Mouse (Mus musculus): ENCODE measurements around the gene Car9. TPM values are rescaled to one million over a fixed set of nuclear protein-coding genes. Genes with fewer than 3 reads are reported as not detected.
A peak's percentile ranks its signal among the peaks of the same experiment; 100 is the strongest.
"Not testable (repeated sequence)": the region's sequence is repeated elsewhere in the genome, so short reads cannot be mapped to it uniquely, and the experiment has no call there.

Gene Car9
- polyA plus RNA-seq, 1 experiment = not detected

DNA sequence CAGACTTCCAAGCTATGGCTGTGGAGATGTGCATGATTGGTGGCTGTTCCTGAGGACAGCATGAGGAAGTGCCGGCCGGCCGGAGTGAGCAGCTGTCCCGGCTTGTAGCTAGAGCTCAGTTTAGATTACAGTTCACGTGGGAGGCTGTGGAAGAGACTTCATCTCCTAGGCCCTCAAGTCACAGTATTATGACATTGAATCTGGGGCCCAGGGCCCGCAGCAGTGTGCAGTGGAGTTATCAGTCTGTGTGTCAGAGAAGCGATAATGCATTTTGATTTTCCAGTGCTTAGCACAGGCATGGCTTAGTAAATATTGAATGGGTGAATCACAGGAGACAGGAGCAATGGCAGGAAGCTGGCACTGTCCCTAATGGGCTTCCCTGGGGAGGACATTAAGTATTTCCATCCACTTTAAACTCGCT is 23.3 kb downstream of the Car9 start:
- Histone ChIP-seq H3K4me3 (ENCODE audit: insufficient read depth, low read depth, low read length) (no peak overlapping the region), H3K4me1 (ENCODE audit: control insufficient read depth, insufficient read depth, insufficient read length, low read length) (no peaks in the 10 kb centered on the region), H3K27ac (replicated peaks; ENCODE audit: low read depth, low read length) (no peak overlapping the region)

GRCm38 (mm10) chr4:43530581-43530980 is 23.8 kb downstream of the Car9 start:
- H3K27ac ChIP-seq (replicated peaks; ENCODE audit: low read depth, low read length) = no peak overlapping the region
- H3K4me3 ChIP-seq (ENCODE audit: insufficient read depth, low read depth, low read length) = no peak overlapping the region
- no peaks in the 10 kb centered on the region for H3K4me1 ChIP-seq (ENCODE audit: control insufficient read depth, insufficient read depth, insufficient read length, low read length)

DNA sequence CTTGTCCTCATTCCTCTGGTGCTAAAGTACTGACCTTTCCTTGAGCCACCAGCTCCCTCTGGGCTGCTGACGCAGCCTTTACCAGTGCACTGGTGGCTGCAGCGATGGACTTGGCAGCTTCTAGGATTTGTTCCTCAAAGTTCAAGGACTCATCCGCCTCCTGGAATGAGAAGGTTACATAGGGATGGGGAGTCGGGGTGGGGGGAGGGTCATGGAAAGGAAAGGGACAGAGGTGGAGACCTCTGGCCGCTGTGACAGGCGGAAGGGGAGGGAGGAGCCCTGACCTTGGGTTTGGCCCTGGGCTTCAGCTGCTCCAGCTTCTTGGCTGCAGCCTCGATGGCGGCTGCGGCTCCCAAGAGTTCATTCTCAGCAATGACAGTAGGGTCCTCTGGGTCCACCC is 26.5 kb downstream of the Car9 start:
- H3K4me3 ChIP-seq (ENCODE audit: insufficient read depth, low read depth, low read length) = no peak overlapping the region
- no peak overlapping the region for H3K27ac ChIP-seq (replicated peaks; ENCODE audit: low read depth, low read length)
- H3K4me1 ChIP-seq (ENCODE audit: control insufficient read depth, insufficient read depth, insufficient read length, low read length) = no peaks in the 10 kb centered on the region

GRCm38 (mm10) chr4:43535628-43536027 is 28.9 kb downstream of the Car9 start:
- Histone ChIP-seq H3K27ac (replicated peaks; ENCODE audit: low read depth, low read length) (no peak overlapping the region), H3K4me3 (ENCODE audit: insufficient read depth, low read depth, low read length) (no peak overlapping the region), H3K4me1 (ENCODE audit: control insufficient read depth, insufficient read depth, insufficient read length, low read length) (no peaks in the 10 kb centered on the region)

DNA sequence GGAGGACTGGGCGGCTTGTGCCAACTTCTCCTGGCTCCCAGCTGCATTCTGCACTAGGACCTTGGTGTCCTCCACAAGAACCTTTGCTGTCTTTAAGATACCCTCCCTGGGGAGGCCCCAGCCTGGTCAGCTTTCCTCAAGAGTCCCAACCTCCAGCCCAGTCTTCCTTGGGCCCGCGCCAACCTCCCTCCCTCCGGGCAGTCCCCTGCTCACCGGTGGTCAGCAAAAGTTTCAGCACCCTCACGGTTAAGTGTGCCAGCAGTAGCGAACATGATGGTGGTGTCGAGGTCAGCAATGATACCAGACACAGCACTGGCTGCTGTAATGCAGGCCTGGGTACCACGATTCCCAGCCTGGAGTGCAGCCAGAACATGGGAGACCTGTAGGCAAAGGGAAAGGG is 29.3 kb downstream of the Car9 start:
- H3K4me1 ChIP-seq (ENCODE audit: control insufficient read depth, insufficient read depth, insufficient read length, low read length) = no peaks in the 10 kb centered on the region
- H3K27ac ChIP-seq (replicated peaks; ENCODE audit: low read depth, low read length) = no peak overlapping the region
- H3K4me3 ChIP-seq (ENCODE audit: insufficient read depth, low read depth, low read length) = no peak overlapping the region

DNA sequence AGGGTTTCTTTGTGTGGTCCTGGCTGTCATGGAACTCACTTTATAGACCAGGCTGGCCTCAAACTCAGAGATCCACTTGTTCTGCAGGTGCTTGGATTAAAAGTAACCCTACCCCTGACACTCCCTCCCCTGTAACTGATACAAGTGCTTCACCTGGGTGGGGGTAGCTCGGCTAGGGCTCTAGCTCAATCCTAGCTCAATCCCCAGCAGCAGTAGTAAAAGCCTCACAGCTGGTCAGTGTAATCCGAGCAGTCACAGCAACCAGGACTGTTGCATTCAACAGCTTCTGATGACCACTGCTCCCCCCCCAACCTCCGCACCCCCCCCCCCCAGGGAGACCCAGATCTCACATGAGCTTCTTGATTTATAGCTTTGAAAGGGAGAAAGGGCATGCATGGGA is 35.3 kb downstream of the Car9 start:
- Histone ChIP-seq H3K4me1 (ENCODE audit: control insufficient read depth, insufficient read depth, insufficient read length, low read length) (no peaks in the 10 kb centered on the region), H3K4me3 (ENCODE audit: insufficient read depth, low read depth, low read length) (no peak overlapping the region), H3K27ac (replicated peaks; ENCODE audit: low read depth, low read length) (no peak overlapping the region)

DNA sequence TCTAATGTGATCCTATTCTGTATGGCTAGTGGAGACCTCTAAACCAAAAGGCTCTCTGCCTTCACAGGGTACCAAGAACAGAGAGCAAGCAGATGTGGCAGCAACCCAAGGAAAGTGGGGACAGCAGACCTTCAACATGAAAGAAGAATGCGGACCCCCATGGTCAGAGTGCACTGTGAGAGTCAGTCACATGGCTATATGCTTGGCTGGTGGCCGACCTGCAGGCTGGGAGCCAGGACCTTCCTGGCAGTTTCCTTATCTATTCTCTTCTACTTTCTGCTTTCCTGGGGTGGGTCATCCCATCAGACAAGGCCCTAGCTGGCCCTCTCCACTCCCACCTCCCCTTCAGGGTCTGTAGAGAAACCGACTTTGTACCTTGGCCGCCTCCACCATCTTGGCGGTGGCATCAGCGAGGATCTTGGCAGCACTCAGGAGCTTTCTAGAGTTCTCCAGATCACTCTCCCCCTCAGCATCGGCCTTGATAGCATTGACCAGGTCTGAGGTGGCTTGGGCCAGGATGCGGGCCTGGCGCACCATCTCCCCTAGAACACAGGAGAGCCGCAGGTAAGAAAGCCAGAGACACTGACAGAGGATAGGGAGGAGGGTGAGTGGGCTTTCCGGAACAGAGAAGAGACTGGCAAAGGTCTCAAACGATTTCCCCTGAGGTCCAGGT is 39.7 kb downstream of the Car9 start:
- Histone ChIP-seq H3K4me1 (ENCODE audit: control insufficient read depth, insufficient read depth, insufficient read length, low read length) (no peaks in the 10 kb centered on the region), H3K27ac (replicated peaks; ENCODE audit: low read depth, low read length) (no peak overlapping the region), H3K4me3 (ENCODE audit: insufficient read depth, low read depth, low read length) (no peak overlapping the region)

- H3K4me1 ChIP-seq (ENCODE audit: control insufficient read depth, insufficient read depth, insufficient read length, low read length) = no peaks in the 10 kb centered on the region
- no peak overlapping the region for H3K4me3 ChIP-seq (ENCODE audit: insufficient read depth, low read depth, low read length)
- H3K27ac ChIP-seq (replicated peaks; ENCODE audit: low read depth, low read length) = no peak overlapping the region
Measured at GRCm38 (mm10) chr4:43547160-43547559, 40.4 kb downstream of the Car9 start.

- Histone ChIP-seq H3K27ac (replicated peaks; ENCODE audit: low read depth, low read length) (no peak overlapping the region), H3K4me1 (ENCODE audit: control insufficient read depth, insufficient read depth, insufficient read length, low read length) (no peaks in the 10 kb centered on the region), H3K4me3 (ENCODE audit: insufficient read depth, low read depth, low read length) (no peak overlapping the region)
Measured at GRCm38 (mm10) chr4:43549055-43549454, 42.3 kb downstream of the Car9 start.

GRCm38 (mm10) chr4:43551854-43552253 is 45.1 kb downstream of the Car9 start:
- not testable (repeated sequence) for H3K4me1 ChIP-seq (ENCODE audit: control insufficient read depth, insufficient read depth, insufficient read length, low read length); H3K27ac ChIP-seq (replicated peaks; ENCODE audit: low read depth, low read length); H3K4me3 ChIP-seq (ENCODE audit: insufficient read depth, low read depth, low read length)

GRCm38 (mm10) chr4:43552437-43552836 is 45.7 kb downstream of the Car9 start:
- no peak overlapping the region for H3K4me3 ChIP-seq (ENCODE audit: insufficient read depth, low read depth, low read length)
- H3K27ac ChIP-seq (replicated peaks; ENCODE audit: low read depth, low read length) = no peak overlapping the region
- H3K4me1 ChIP-seq (ENCODE audit: control insufficient read depth, insufficient read depth, insufficient read length, low read length) = no peaks in the 10 kb centered on the region; the same call in 1 of the 2 replicates

GRCm38 (mm10) chr4:43553891-43554290 is 47.1 kb downstream of the Car9 start:
- peaks cover 11% of the 10 kb centered on the region for H3K4me1 ChIP-seq (ENCODE audit: control insufficient read depth, insufficient read depth, insufficient read length, low read length)
- H3K27ac ChIP-seq (replicated peaks; ENCODE audit: low read depth, low read length) = no peak overlapping the region
- H3K4me3 ChIP-seq (ENCODE audit: insufficient read depth, low read depth, low read length) = no peak overlapping the region

DNA sequence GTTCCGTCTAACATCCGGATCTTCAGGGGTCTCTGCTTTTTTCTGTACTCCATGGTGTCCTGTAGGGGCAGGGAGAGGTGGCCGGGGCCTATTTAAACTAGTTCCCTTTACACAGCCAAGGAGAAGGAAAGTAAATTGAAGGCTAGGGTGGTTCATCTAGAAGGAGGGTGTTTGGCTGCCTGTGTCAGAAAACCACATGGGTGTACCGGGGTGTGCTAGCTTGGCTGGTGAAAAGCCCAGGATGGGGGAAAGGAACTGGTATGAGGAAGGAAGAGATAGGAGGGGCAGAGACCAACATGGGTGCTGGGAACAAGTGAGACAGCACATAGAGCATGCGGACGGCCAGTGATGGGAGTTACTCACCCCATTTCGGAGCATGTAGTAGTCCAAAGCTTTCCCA is 49.2 kb downstream of the Car9 start:
- Histone ChIP-seq H3K27ac (replicated peaks; ENCODE audit: low read depth, low read length) (no peak overlapping the region), H3K4me1 (ENCODE audit: control insufficient read depth, insufficient read depth, insufficient read length, low read length) (peaks cover 26% of the 10 kb centered on the region), H3K4me3 (ENCODE audit: insufficient read depth, low read depth, low read length) (no peak overlapping the region)

- peak overlapping the region; percentile 8 for H3K4me3 ChIP-seq (ENCODE audit: insufficient read depth, low read depth, low read length)
- peaks cover 26% of the 10 kb centered on the region for H3K4me1 ChIP-seq (ENCODE audit: control insufficient read depth, insufficient read depth, insufficient read length, low read length)
- peak overlapping the region; percentile 58 for H3K27ac ChIP-seq (replicated peaks; ENCODE audit: low read depth, low read length)
Measured at GRCm38 (mm10) chr4:43558028-43558630, 51.4 kb downstream of the Car9 start.

DNA sequence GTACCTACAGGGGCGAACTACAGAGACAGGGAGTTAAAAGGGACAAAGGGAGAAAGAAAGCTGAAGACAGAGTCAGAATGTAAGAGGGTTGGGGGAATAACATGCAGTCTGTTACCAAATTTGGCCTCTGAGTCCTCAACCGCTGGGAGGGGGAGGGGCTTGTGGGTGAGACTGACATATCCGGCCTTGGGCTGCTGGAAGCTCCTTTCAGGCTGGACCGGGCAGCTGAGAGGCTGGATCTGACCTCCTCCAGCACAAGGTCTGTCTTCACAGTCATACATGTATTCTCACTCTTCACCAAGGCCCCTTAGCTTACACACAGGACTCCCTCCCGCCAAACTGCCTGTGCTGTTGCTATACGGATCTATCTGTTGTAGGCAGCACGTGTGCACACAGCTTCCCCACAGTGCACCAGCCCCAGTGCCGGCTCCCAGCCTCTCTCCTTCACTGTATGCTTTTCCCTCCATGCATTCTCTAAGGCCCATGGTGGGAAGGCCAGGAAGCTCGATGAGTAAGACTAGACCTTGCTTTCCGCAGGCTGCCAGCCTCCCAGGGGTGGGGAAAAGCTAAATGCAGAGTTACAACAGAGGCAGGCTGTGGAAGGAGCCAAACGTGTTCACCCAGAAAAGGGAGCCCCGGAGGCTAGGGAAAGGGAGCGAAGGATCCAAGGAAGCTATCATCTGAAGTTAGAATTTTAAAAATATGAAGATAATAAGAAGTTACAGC is 52.0 kb downstream of the Car9 start:
- Histone ChIP-seq H3K4me3 (ENCODE audit: insufficient read depth, low read depth, low read length) (peak overlapping the region; percentile 34), H3K4me1 (ENCODE audit: control insufficient read depth, insufficient read depth, insufficient read length, low read length) (peaks cover 26% of the 10 kb centered on the region), H3K27ac (replicated peaks; ENCODE audit: low read depth, low read length) (peak overlapping the region; percentile 58)

Data from brown adipose tissue, adult 24 weeks (tissue).